Mouse (Mus musculus) embryo, embryonic 11 days (tissue): ENCODE results near the gene Pde3a.

Source experiments
- DNase-seq: peaks from one replicate; pipeline ENCODE4 v3.0.0-alpha.2; 2015

The Pde3a gene

GRCm38 (mm10) chr6:141408758-141409157, 159.7 kb downstream of the Pde3a start:
- DNase-seq: no peak

GRCm38 (mm10) chr6:141410836-141411235, 161.8 kb downstream of the Pde3a start:
- DNase-seq: no peak

- DNase-seq: no peak
Measured at GRCm38 (mm10) chr6:141425114-141425513, 176.0 kb downstream of the Pde3a start.

GRCm38 (mm10) chr6:141428587-141428986, 179.5 kb downstream of the Pde3a start:
- no peak for DNase-seq

GRCm38 (mm10) chr6:141430134-141430533, 181.1 kb downstream of the Pde3a start:
- DNase-seq: no peak

GRCm38 (mm10) chr6:141432271-141432974, 183.4 kb downstream of the Pde3a start:
- no peak for DNase-seq

- peak; percentile 76 for DNase-seq
Measured at GRCm38 (mm10) chr6:141433917-141434756, 185.1 kb downstream of the Pde3a start.

- no peak for DNase-seq
Measured at GRCm38 (mm10) chr6:141435160-141435559, 186.1 kb downstream of the Pde3a start.

GRCm38 (mm10) chr6:141439965-141440364, 190.9 kb downstream of the Pde3a start:
- DNase-seq: no peak

GRCm38 (mm10) chr6:141447547-141447946, 198.5 kb downstream of the Pde3a start:
- peak; percentile 89 for DNase-seq

- DNase-seq: no peak
Measured at GRCm38 (mm10) chr6:141448886-141449285, 199.8 kb downstream of the Pde3a start.

- DNase-seq: no peak
Measured at GRCm38 (mm10) chr6:141455335-141455734, 206.3 kb downstream of the Pde3a start.

GRCm38 (mm10) chr6:141456591-141456990, 207.5 kb downstream of the Pde3a start:
- DNase-seq: no peak

- no peak for DNase-seq
Measured at GRCm38 (mm10) chr6:141470251-141470650, 221.2 kb downstream of the Pde3a start.

- no peak for DNase-seq
Measured at GRCm38 (mm10) chr6:141474223-141474622, 225.2 kb downstream of the Pde3a start.

GRCm38 (mm10) chr6:141474696-141475095, 225.6 kb downstream of the Pde3a start:
- no peak for DNase-seq

- peak; percentile 11 for DNase-seq
Measured at GRCm38 (mm10) chr6:141485302-141486021, 236.4 kb downstream of the Pde3a start.

- peak; percentile 63 for DNase-seq
Measured at GRCm38 (mm10) chr6:141487266-141487665, 238.2 kb downstream of the Pde3a start.

GRCm38 (mm10) chr6:141488619-141489018, 239.6 kb downstream of the Pde3a start:
- DNase-seq: peak; percentile 82

- no peak for DNase-seq
Measured at GRCm38 (mm10) chr6:141494909-141495308, 245.8 kb downstream of the Pde3a start.

GRCm38 (mm10) chr6:141495634-141496418, 246.8 kb downstream of the Pde3a start:
- peak; percentile 74 for DNase-seq

- no peak for DNase-seq
Measured at GRCm38 (mm10) chr6:141499511-141499910, 250.4 kb downstream of the Pde3a start.

GRCm38 (mm10) chr6:141501171-141501570, 252.1 kb downstream of the Pde3a start:
- DNase-seq: no peak
